Mouse (Mus musculus) kidney, adult 2 months (tissue): ENCODE measurements around the gene Dstn.

Source experiments
- CTCF ChIP-seq: fragments of 200-500 bp; conservative IDR thresholded peaks from 2 replicates; pipeline ENCODE4 v1.5.1; 2011; ENCODE audit warnings: low read depth, mild to moderate bottlenecking, control low read depth, low read length, moderate library complexity, mixed read lengths; ENCODE audit not compliant: insufficient read depth, insufficient read length
- POLR2A ChIP-seq: fragments of 200-500 bp; IDR thresholded peaks from one replicate; pipeline ENCODE4 v1.6.1; 2011; ENCODE audit warnings: low read depth, low read length, control low read depth

GRCm38 (mm10) chr2:143889131-143889859 lies 25.8 kb upstream of the Dstn start:
- TF ChIP-seq POLR2A (no peak), CTCF (no peak)
